Mouse (Mus musculus) liver, embryonic 14.5 days (tissue): ENCODE measurements around the gene Cnksr3. TPM values are rescaled to one million over a fixed set of nuclear protein-coding genes. Genes with fewer than 3 reads are reported as not detected.

ENCODE experiments used
- ATAC-seq: fragments of 200-750 bp; cut with Nextera tagmentation; 2 replicates; pipeline ENCODE4 v1.8.0; 2017; ENCODE audit warnings: moderate number of reproducible peaks, mild to moderate bottlenecking, moderate library complexity; ENCODE audit not compliant: insufficient read depth
- DNase-seq, 3 experiments: peaks; one replicate each; pipeline ENCODE4 v3.0.0-alpha.2; 2012 to 2013; ENCODE audit warnings: low read depth in 3 of 3, low spot score in 3 of 3
- H3K27ac ChIP-seq: fragments of 300-500 bp; sonication (generic); 2 replicates; pipeline ENCODE4 v1.5.1; 2014; ENCODE audit warnings: moderate library complexity, mild to moderate bottlenecking, control low read depth, inconsistent platforms
- H3K27me3 ChIP-seq: fragments of 300-500 bp; sonication (generic); 2 replicates; pipeline ENCODE4 v1.6.1; 2014; ENCODE audit warnings: mild to moderate bottlenecking, low read length, moderate library complexity; ENCODE audit not compliant: control insufficient read depth, insufficient read depth
- H3K36me3 ChIP-seq: fragments of 300-500 bp; sonication (generic); replicated peaks from 2 replicates; pipeline ENCODE4 v1.6.1; 2014; ENCODE audit warnings: low read depth; ENCODE audit not compliant: control insufficient read depth, insufficient read depth
- H3K4me1 ChIP-seq, 2 experiments: fragments of 200-500 bp in 1 of 2; fragments of 300-500 bp in 1 of 2; sonication (generic) in 1 of 2; replicated peaks; 2 replicates each; pipeline ENCODE4 v1.6.1; 2012 to 2014; ENCODE audit warnings: antibody characterized with exemption in 1 of 2, inconsistent platforms in 1 of 2, low read length in 1 of 2; ENCODE audit not compliant: control insufficient read depth in 2 of 2, insufficient read depth in 2 of 2
- H3K4me2 ChIP-seq: fragments of 300-500 bp; sonication (generic); 2 replicates; pipeline ENCODE4 v1.6.1; 2014; ENCODE audit warnings: low read depth, mild to moderate bottlenecking, control low read depth, moderate library complexity
- H3K4me3 ChIP-seq, 2 experiments: fragments of 200-500 bp in 1 of 2; fragments of 300-500 bp in 1 of 2; sonication (generic) in 1 of 2; 2 replicates each; pipeline ENCODE4 v1.5.1; 2012 to 2014; ENCODE audit warnings: low read depth in 2 of 2, low read length in 2 of 2, mild to moderate bottlenecking in 2 of 2, control low read depth in 1 of 2, inconsistent platforms in 1 of 2, moderate library complexity in 1 of 2; ENCODE audit not compliant: insufficient read depth in 1 of 2
- H3K9ac ChIP-seq: fragments of 300-500 bp; sonication (generic); replicated peaks from 2 replicates; pipeline ENCODE4 v1.6.1; 2014; ENCODE audit warnings: mild to moderate bottlenecking, control low read depth, moderate library complexity
- H3K9me3 ChIP-seq: fragments of 300-500 bp; sonication (generic); 2 replicates; pipeline ENCODE4 v1.6.1; 2016; ENCODE audit warnings: low read length, mixed read lengths; ENCODE audit not compliant: control insufficient read depth
- CTCF ChIP-seq: IDR thresholded peaks from 2 replicates; pipeline ENCODE4 v1.5.1; 2016; ENCODE audit warnings: antibody characterized with exemption, low read depth, control low read depth
- EP300 ChIP-seq: IDR thresholded peaks from 2 replicates; pipeline ENCODE4 v1.6.1; 2016; ENCODE audit warnings: antibody characterized with exemption, low read depth
- WGBS: fragments of 180-500 bp; shearing (Covaris S2); extraction: QIAGEN DNeasy Blood & Tissue Kit; methylation state at CpG from one replicate; pipeline ENCODE4 v1.1.7; 2014; ENCODE audit not compliant: insufficient replicate concordance; 5-methylcytosine and 5-hydroxymethylcytosine counted together
- polyA plus RNA-seq, 2 experiments: library from polyadenylated mRNA; depleted of rRNA in 1 of 2; stranded (reverse) in 1 of 2; unstranded in 1 of 2; fragments of >200 nt; fragmentation: Nextera tagmentation in 1 of 2; extraction: Ambion mirVana in 1 of 2; gene quantifications; 2 replicates each; pipeline versions ENCODE4 v1.2.1 to v1.2.3; 2012 to 2014

The Cnksr3 gene
- polyA plus RNA-seq, 2 experiments, result 2.3 to 2.8 TPM

DNA sequence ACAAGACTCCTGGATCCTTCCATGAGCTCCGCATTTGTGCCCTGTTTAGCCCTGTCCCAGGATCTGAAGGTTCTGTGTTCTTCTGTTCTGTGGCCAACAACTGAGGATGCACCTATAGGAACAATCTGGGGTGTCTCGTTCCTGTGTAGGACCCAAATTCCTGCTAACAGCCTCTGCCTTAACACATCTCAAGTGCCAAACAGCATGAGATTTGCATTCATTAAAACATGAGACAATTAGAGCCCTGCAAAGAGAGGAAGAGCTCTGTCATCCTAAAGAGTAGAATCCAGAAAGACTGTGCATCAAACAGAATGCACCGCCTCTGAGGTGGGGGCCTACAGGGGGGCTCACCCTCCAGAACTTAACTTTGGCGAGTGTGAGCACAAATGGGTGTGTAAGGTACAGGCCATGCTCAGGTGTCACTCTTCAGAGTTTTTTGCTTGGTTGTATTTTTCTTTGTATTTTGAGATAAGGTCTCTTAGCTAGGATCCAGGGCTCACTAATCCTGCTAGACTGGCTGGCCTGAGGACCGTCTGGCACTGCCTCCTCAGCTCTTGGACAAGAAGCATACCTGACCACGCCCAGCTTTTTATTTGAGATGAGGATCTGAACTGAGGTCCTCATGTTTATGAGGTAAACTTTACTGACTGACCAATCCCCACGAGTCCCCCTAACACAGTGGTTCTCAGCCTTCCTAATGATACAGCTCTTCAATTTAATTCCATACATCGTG, 15.2 kb downstream of the Cnksr3 start:
- no peak overlapping the region for H3K4me3 ChIP-seq
- WGBS, result 56% methylated on average over 8 of the region's 8 CpGs
- H3K9ac ChIP-seq, result no peak overlapping the region
- H3K27ac ChIP-seq, result no peak overlapping the region
- DNase-seq, result no peak
- no peaks in the 10 kb centered on the region for H3K27me3 ChIP-seq
- no peak overlapping the region for H3K4me2 ChIP-seq
- 0 out of 2 replicates have a peak, but pooled peaks have one; percentile 12 for ATAC-seq
- peaks cover 19 to 35% of the 10 kb centered on the region in 2 experiments for H3K4me1 ChIP-seq
- H3K9me3 ChIP-seq, result no peaks in the 10 kb centered on the region
- TF ChIP-seq EP300, result no peak
- TF ChIP-seq CTCF, result no peak
- no peaks in the 10 kb centered on the region for H3K36me3 ChIP-seq

DNA sequence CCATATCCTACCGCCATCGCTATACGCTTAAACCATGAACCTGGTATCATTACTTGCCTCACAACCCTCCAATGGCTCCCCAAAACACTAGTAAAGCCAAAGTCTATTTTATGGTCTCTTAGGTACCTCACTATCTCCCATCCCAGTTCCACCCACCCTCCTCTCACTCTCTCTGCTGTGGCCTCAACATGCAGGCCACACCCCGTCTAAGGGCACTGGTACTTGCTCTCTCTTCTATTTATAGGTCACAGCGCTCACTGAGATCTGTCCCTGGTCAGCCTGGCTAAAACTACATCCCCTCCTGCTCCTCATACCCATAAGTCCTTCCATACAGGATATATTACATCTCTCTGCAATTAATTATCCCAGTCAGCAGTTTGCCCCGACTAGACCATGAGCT, 16.1 kb downstream of the Cnksr3 start:
- ATAC-seq, result peak; percentile 80
- Histone ChIP-seq H3K9me3 (no peaks in the 10 kb centered on the region), H3K36me3 (no peaks in the 10 kb centered on the region), H3K27me3 (no peaks in the 10 kb centered on the region), H3K9ac (no peak overlapping the region), H3K4me3 (no peak overlapping the region), H3K4me2 (0 out of 2 replicates have a peak overlapping the region, but pooled peaks have one; percentile 1), H3K4me1 (peaks cover 19 to 39% of the 10 kb centered on the region in 2 experiments), H3K27ac (no peak overlapping the region)
- peak in 1 of 3 experiments; percentile 63 for DNase-seq
- TF ChIP-seq CTCF (no peak), EP300 (no peak)
- WGBS, result 47% methylated on average over 6 of the region's 6 CpGs

DNA sequence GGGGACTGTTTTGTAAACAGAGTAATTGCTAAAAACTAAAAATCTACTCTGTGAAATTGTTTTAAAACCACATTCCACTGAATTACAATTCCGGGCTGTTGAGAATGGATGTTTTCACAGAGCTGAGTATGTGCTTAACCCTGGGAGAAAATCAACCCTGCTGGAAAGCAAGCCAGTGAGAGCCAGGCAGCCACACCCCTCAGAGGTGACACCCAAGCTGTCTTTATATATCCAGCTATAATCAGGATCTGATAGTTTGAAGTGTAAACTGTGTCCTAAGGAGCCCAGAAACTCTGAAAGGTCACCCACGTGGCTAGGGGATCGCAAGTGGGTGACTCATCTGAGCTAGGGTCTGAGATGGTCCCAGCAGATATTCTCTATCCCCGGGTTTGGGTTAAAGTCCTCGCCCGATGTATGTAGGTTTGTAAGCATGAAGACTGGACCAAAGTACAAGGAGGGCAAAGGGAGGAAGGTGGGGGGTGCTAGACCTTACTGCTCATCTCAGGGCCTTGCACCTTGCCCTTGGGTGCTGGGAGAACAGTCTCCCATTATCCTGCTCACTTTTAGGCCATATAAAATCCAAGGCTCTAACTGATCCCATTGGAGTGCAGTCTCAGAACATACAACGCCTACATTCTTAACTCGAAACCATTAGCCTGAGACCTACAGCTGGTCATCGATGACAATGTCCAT, 20.2 kb downstream of the Cnksr3 start:
- no peak for TF ChIP-seq EP300
- TF ChIP-seq CTCF, result no peak
- Histone ChIP-seq H3K9me3 (no peaks in the 10 kb centered on the region), H3K27me3 (no peaks in the 10 kb centered on the region), H3K9ac (no peak overlapping the region), H3K36me3 (no peaks in the 10 kb centered on the region), H3K4me1 (peaks cover 18 to 39% of the 10 kb centered on the region in 2 experiments), H3K4me3 (no peak overlapping the region), H3K27ac (no peak overlapping the region), H3K4me2 (no peak overlapping the region)
- ATAC-seq, result no peak
- DNase-seq, result no peak
- 62% methylated on average over 9 of the region's 9 CpGs for WGBS

- Histone ChIP-seq H3K4me1 (peaks cover 6 to 20% of the 10 kb centered on the region in 2 experiments; a peak in 3 of 4 replicates), H3K4me2 (no peak overlapping the region), H3K36me3 (no peaks in the 10 kb centered on the region), H3K4me3 (no peak overlapping the region), H3K9ac (no peak overlapping the region), H3K27ac (no peak overlapping the region), H3K9me3 (no peaks in the 10 kb centered on the region), H3K27me3 (no peaks in the 10 kb centered on the region)
- ATAC-seq (peak; percentile 68), DNase-seq (no peak)
- no peak for TF ChIP-seq EP300
- no peak for TF ChIP-seq CTCF
- 31% methylated on average over 6 of the region's 6 CpGs for WGBS
These were observed 22.8 kb downstream of the Cnksr3 start for GRCm38 (mm10) chr10:7189194-7189593.

- Histone ChIP-seq H3K9me3 (no peaks in the 10 kb centered on the region), H3K4me1 (peaks cover 6 to 25% of the 10 kb centered on the region in 2 experiments; a peak in 3 of 4 replicates), H3K4me2 (no peak overlapping the region), H3K36me3 (no peaks in the 10 kb centered on the region), H3K27ac (no peak overlapping the region), H3K9ac (no peak overlapping the region), H3K27me3 (no peaks in the 10 kb centered on the region), H3K4me3 (no peak overlapping the region)
- DNase-seq (no peak), ATAC-seq (no peak)
- 62% methylated on average over 7 of the region's 7 CpGs for WGBS
- TF ChIP-seq EP300 (no peak), CTCF (no peak)
These were observed 24.2 kb downstream of the Cnksr3 start for GRCm38 (mm10) chr10:7187881-7188280.
